Mouse (Mus musculus): Measurements from ENCODE around the gene Emc8. TPM values are rescaled to one million over a fixed set of nuclear protein-coding genes. Genes with fewer than 3 reads are reported as not detected.

Gene Emc8
- polyA plus RNA-seq, 1 experiment from 2014 or later = 113 TPM

Other genes starting within 250 kb of the Emc8 start
- 17.5 and 18.2 TPM in 2 replicates for gene Gins2, start 79.3 kb downstream of the Emc8 start, polyA plus RNA-seq (2014; fragmentation: Nextera tagmentation; extraction: Ambion mirVana)
- gene 1190005I06Rik, start 20.9 kb downstream of the Emc8 start, polyA plus RNA-seq (2014; fragmentation: Nextera tagmentation; extraction: Ambion mirVana) = 12.4 and 15.4 TPM in 2 replicates
- 4.4 and 10.0 TPM in 2 replicates for gene Gm27021, start 494 bp downstream of the Emc8 start, polyA plus RNA-seq (2014; fragmentation: Nextera tagmentation; extraction: Ambion mirVana)
- 1,174 and 1,254 TPM in 2 replicates for gene Cox4i1, start 351 bp downstream of the Emc8 start, polyA plus RNA-seq (2014; fragmentation: Nextera tagmentation; extraction: Ambion mirVana)
- 3.2 and 5.1 TPM in 2 replicates for gene Irf8, start 67.8 kb upstream of the Emc8 start, polyA plus RNA-seq (2014; fragmentation: Nextera tagmentation; extraction: Ambion mirVana)

Data from hindbrain, embryonic 14.5 days (tissue).